Mouse (Mus musculus) heart, embryonic 11.5 days (tissue): Measurements from ENCODE around the gene Fsd2. TPM values are rescaled to one million over a fixed set of nuclear protein-coding genes. Genes with fewer than 3 reads are reported as not detected.

Experiments
- ATAC-seq: fragments of 200-750 bp; cut with Nextera tagmentation; replicated peaks from 2 replicates; pipeline ENCODE4 v1.8.0; 2017; ENCODE audit warnings: moderate library complexity; ENCODE audit not compliant: insufficient number of reproducible peaks, low FRiP score, low TSS enrichment
- H3K27ac ChIP-seq: fragments of 300-500 bp; sonication (generic); 2 replicates; pipeline ENCODE4 v1.5.1; 2014; ENCODE audit warnings: mild to moderate bottlenecking, low read depth, low read length
- H3K27me3 ChIP-seq: fragments of 300-500 bp; sonication (generic); 2 replicates; pipeline ENCODE4 v1.6.1; 2014; ENCODE audit warnings: mild to moderate bottlenecking, low read length, mixed read lengths; ENCODE audit not compliant: control insufficient read depth, insufficient read depth
- H3K36me3 ChIP-seq: fragments of 300-500 bp; sonication (generic); 2 replicates; pipeline ENCODE4 v1.6.1; 2014; ENCODE audit warnings: mild to moderate bottlenecking, low read length, moderate library complexity, mixed read lengths; ENCODE audit not compliant: control insufficient read depth, insufficient read depth
- H3K4me1 ChIP-seq: fragments of 300-500 bp; sonication (generic); 2 replicates; pipeline ENCODE4 v1.6.1; 2014; ENCODE audit warnings: low read length; ENCODE audit not compliant: control insufficient read depth, insufficient read depth
- H3K4me2 ChIP-seq: fragments of 300-500 bp; sonication (generic); 2 replicates; pipeline ENCODE4 v1.6.1; 2014; ENCODE audit warnings: mild to moderate bottlenecking, moderate library complexity
- H3K4me3 ChIP-seq: fragments of 300-500 bp; sonication (generic); 2 replicates; pipeline ENCODE4 v1.5.1; 2014; ENCODE audit warnings: low read depth, low read length
- H3K9ac ChIP-seq: fragments of 300-500 bp; sonication (generic); 2 replicates; pipeline ENCODE4 v1.6.1; 2014; ENCODE audit warnings: mild to moderate bottlenecking, low read depth, low read length, moderate library complexity
- H3K9me3 ChIP-seq: fragments of 300-500 bp; sonication (generic); replicated peaks from 2 replicates; pipeline ENCODE4 v1.6.1; 2016; ENCODE audit warnings: low read length; ENCODE audit not compliant: control insufficient read depth
- whole genome bisulfite sequencing: fragments of 180-500 bp; shearing (Covaris S2); extraction: QIAGEN DNeasy Blood & Tissue Kit; methylation state at CpG from one replicate; pipeline ENCODE4 v1.1.7; 2014; ENCODE audit not compliant: insufficient replicate concordance; 5-methylcytosine and 5-hydroxymethylcytosine counted together
- polyA plus RNA-seq: library from polyadenylated mRNA; unstranded; fragments of >200 nt; fragmentation: Nextera tagmentation; extraction: Ambion mirVana; gene quantifications from 2 replicates; pipeline ENCODE4 v1.2.1, GENCODE M21; 2014

Gene Fsd2
- polyA plus RNA-seq = 50.9 and 62.4 TPM in 2 replicates

- 50% methylated on average over 9 of the region's 9 CpGs for WGBS
- no peaks in the 10 kb centered on the region for H3K27me3 ChIP-seq
- H3K4me2 ChIP-seq = peak within 1 kb of the TSS; percentile 71
- peaks cover 15% of the 10 kb centered on the region for H3K4me1 ChIP-seq
- H3K36me3 ChIP-seq = no peaks in the 10 kb centered on the region
- peak within 1 kb of the TSS; percentile 79 for H3K9ac ChIP-seq
- peak; percentile 44; the same call in 1 of the 2 replicates for ATAC-seq
- H3K4me3 ChIP-seq = peak within 1 kb of the TSS; percentile 39
- no peaks in the 10 kb centered on the region for H3K9me3 ChIP-seq
- peak within 1 kb of the TSS; percentile 94 for H3K27ac ChIP-seq
These were observed at the start of gene Fsd2 for GRCm38 (mm10) chr7:81566892-81567291. Fsd2 (minus strand) TSS chr7:81566944.

- H3K27ac ChIP-seq = no peak overlapping the region
- no peaks in the 10 kb centered on the region for H3K27me3 ChIP-seq
- no peak overlapping the region for H3K9ac ChIP-seq
- no peak for ATAC-seq
- H3K4me1 ChIP-seq = peaks cover 4% of the 10 kb centered on the region; the same call in 1 of the 2 replicates
- no peaks in the 10 kb centered on the region; the same call in 1 of the 2 replicates for H3K36me3 ChIP-seq
- no peaks in the 10 kb centered on the region for H3K9me3 ChIP-seq
- no peak overlapping the region for H3K4me3 ChIP-seq
- H3K4me2 ChIP-seq = no peak overlapping the region
- WGBS = 74% methylated on average over 9 of the region's 9 CpGs
These were observed 48.3 kb upstream of the Fsd2 start for GRCm38 (mm10) chr7:81615031-81615430.

- WGBS = 75% methylated on average over 13 of the region's 13 CpGs
- Histone ChIP-seq H3K27me3 (no peaks in the 10 kb centered on the region), H3K27ac (no peak overlapping the region)
These were observed 46.3 kb upstream of the Fsd2 start for GRCm38 (mm10) chr7:81612856-81613635.

GRCm38 (mm10) chr7:81610125-81610524 lies 43.4 kb upstream of the Fsd2 start:
- Histone ChIP-seq H3K27ac (no peak overlapping the region), H3K4me2 (no peak overlapping the region), H3K27me3 (no peaks in the 10 kb centered on the region), H3K4me3 (no peak overlapping the region), H3K9ac (no peak overlapping the region), H3K36me3 (peaks cover 3% of the 10 kb centered on the region), H3K9me3 (no peaks in the 10 kb centered on the region), H3K4me1 (peaks cover 12% of the 10 kb centered on the region; the same call in 1 of the 2 replicates)
- no peak for ATAC-seq
- 55% methylated on average over 18 of the region's 18 CpGs for WGBS

More at GRCm38 (mm10) chr7:81612856-81613635, 46.3 kb upstream of the Fsd2 start:
- H3K4me3 ChIP-seq = no peak overlapping the region
- H3K4me2 ChIP-seq = no peak overlapping the region
- H3K9ac ChIP-seq = no peak overlapping the region
- H3K36me3 ChIP-seq = peaks cover 3% of the 10 kb centered on the region
- H3K4me1 ChIP-seq = peaks cover 4% of the 10 kb centered on the region; the same call in 1 of the 2 replicates
- no peaks in the 10 kb centered on the region for H3K9me3 ChIP-seq
- no peak for ATAC-seq

- no peaks in the 10 kb centered on the region for H3K27me3 ChIP-seq
- H3K4me1 ChIP-seq = peaks cover 8% of the 10 kb centered on the region; the same call in 1 of the 2 replicates
These were observed 39.7 kb upstream of the Fsd2 start for GRCm38 (mm10) chr7:81606452-81606851.

GRCm38 (mm10) chr7:81605489-81605888 lies 38.7 kb upstream of the Fsd2 start:
- Histone ChIP-seq H3K27ac (no peak overlapping the region), H3K4me3 (no peak overlapping the region), H3K27me3 (no peaks in the 10 kb centered on the region), H3K4me2 (no peak overlapping the region), H3K9me3 (no peaks in the 10 kb centered on the region), H3K9ac (no peak overlapping the region), H3K36me3 (peaks cover 3% of the 10 kb centered on the region; the same call in 1 of the 2 replicates), H3K4me1 (peaks cover 8% of the 10 kb centered on the region; the same call in 1 of the 2 replicates)
- ATAC-seq = peak; percentile 59; the same call in 1 of the 2 replicates
- 29% methylated on average over 4 of the region's 4 CpGs for WGBS

More at GRCm38 (mm10) chr7:81606452-81606851, 39.7 kb upstream of the Fsd2 start:
- H3K36me3 ChIP-seq = peaks cover 3% of the 10 kb centered on the region; the same call in 1 of the 2 replicates
- no peak overlapping the region for H3K4me2 ChIP-seq
- no peaks in the 10 kb centered on the region for H3K9me3 ChIP-seq
- 67% methylated on average over 5 of the region's 5 CpGs for WGBS
- H3K9ac ChIP-seq = no peak overlapping the region
- H3K27ac ChIP-seq = no peak overlapping the region
- H3K4me3 ChIP-seq = no peak overlapping the region
- ATAC-seq = no peak

- H3K27me3 ChIP-seq = no peaks in the 10 kb centered on the region
- H3K4me3 ChIP-seq = no peak overlapping the region
- no peak for ATAC-seq
- H3K36me3 ChIP-seq = peaks cover 3% of the 10 kb centered on the region; the same call in 1 of the 2 replicates
- WGBS = 77% methylated on average over 5 of the region's 5 CpGs
- peaks cover 8% of the 10 kb centered on the region; the same call in 1 of the 2 replicates for H3K4me1 ChIP-seq
- H3K9ac ChIP-seq = no peak overlapping the region
- H3K27ac ChIP-seq = no peak overlapping the region
- no peak overlapping the region for H3K4me2 ChIP-seq
- H3K9me3 ChIP-seq = no peaks in the 10 kb centered on the region
These were observed 38.2 kb upstream of the Fsd2 start for GRCm38 (mm10) chr7:81604991-81605390.

- no peak overlapping the region for H3K4me3 ChIP-seq
- no peak overlapping the region for H3K9ac ChIP-seq
- no peaks in the 10 kb centered on the region for H3K27me3 ChIP-seq
- WGBS = 63% methylated on average over 8 of the region's 8 CpGs
- H3K9me3 ChIP-seq = no peaks in the 10 kb centered on the region
- ATAC-seq = no peak
- no peak overlapping the region for H3K4me2 ChIP-seq
- H3K27ac ChIP-seq = no peak overlapping the region
- H3K36me3 ChIP-seq = peaks cover 13% of the 10 kb centered on the region
- peaks cover 7% of the 10 kb centered on the region; the same call in 1 of the 2 replicates for H3K4me1 ChIP-seq
These were observed 32.9 kb upstream of the Fsd2 start for GRCm38 (mm10) chr7:81599379-81600280.
